Mouse (Mus musculus) liver, postnatal 0 days (tissue): ENCODE measurements at regions not wholly inside any gene's neighbourhood (a gene's known extent, or its start where the extent isn't known, plus 50 kb on each side); places are given as distances from the start of the nearest gene placed in this dataset.

Source experiments
- CTCF ChIP-seq: sonication (generic); IDR thresholded peaks from 2 replicates; pipeline ENCODE4 v1.5.1; 2016; ENCODE audit warnings: antibody characterized with exemption, low read depth
- EP300 ChIP-seq: IDR thresholded peaks from 2 replicates; pipeline ENCODE4 v1.6.1; 2016; ENCODE audit warnings: antibody characterized with exemption, low read depth, mild to moderate bottlenecking

GRCm38 (mm10) chr13:112227766-112228165, 60.5 kb upstream of the Ankrd55 start:
- TF ChIP-seq CTCF (no peak), EP300 (no peak)
